Mouse (Mus musculus): ENCODE results near the gene Ift57. TPM values are rescaled to one million over a fixed set of nuclear protein-coding genes. Genes with fewer than 3 reads are reported as not detected.

The Ift57 gene
- polyA plus RNA-seq, 1 experiment from 2014 or later, result 40.8 TPM

GRCm38 (mm10) chr16:49799597-49800561, 100.8 kb downstream of the Ift57 start, which contains the start of gene Cd47:
Gene Cd47, plus strand, starts transcription at chr16:49800533.
- no peak for ATAC-seq
- H3K27ac ChIP-seq, result no peak within 1 kb of the TSS
- H3K27me3 ChIP-seq, result no peaks in the 10 kb centered on the region
- H3K4me3 ChIP-seq (replicated peaks), result no peak within 1 kb of the TSS
- no peak within 1 kb of the TSS for H3K4me2 ChIP-seq (replicated peaks)
- no peaks in the 10 kb centered on the region for H3K9me3 ChIP-seq
- no peaks in the 10 kb centered on the region for H3K36me3 ChIP-seq
- H3K9ac ChIP-seq (replicated peaks), result no peak within 1 kb of the TSS
- WGBS, result 86% methylated on average over 10 of the region's 10 CpGs
- H3K4me1 ChIP-seq (replicated peaks), result peaks cover 14% of the 10 kb centered on the region

GRCm38 (mm10) chr16:49800996-49801395, 102.0 kb downstream of the Ift57 start:
- ATAC-seq, result no peak
- H3K4me1 ChIP-seq (replicated peaks), result peaks cover 14% of the 10 kb centered on the region
- 90% methylated on average over 5 of the region's 5 CpGs for WGBS
- no peak overlapping the region for H3K4me2 ChIP-seq (replicated peaks)
- H3K9ac ChIP-seq (replicated peaks), result no peak overlapping the region
- no peaks in the 10 kb centered on the region for H3K27me3 ChIP-seq
- H3K36me3 ChIP-seq, result no peaks in the 10 kb centered on the region
- H3K27ac ChIP-seq, result no peak overlapping the region
- H3K9me3 ChIP-seq, result no peaks in the 10 kb centered on the region
- no peak overlapping the region for H3K4me3 ChIP-seq (replicated peaks)

GRCm38 (mm10) chr16:49801399-49801798, 102.4 kb downstream of the Ift57 start:
- Histone ChIP-seq H3K9ac (replicated peaks) (no peak overlapping the region), H3K4me2 (replicated peaks) (no peak overlapping the region), H3K4me3 (replicated peaks) (no peak overlapping the region), H3K9me3 (no peaks in the 10 kb centered on the region), H3K4me1 (replicated peaks) (peaks cover 14% of the 10 kb centered on the region), H3K27ac (no peak overlapping the region), H3K36me3 (no peaks in the 10 kb centered on the region), H3K27me3 (no peaks in the 10 kb centered on the region)
- ATAC-seq, result no peak
- 78% methylated on average over 5 of the region's 5 CpGs for WGBS

DNA sequence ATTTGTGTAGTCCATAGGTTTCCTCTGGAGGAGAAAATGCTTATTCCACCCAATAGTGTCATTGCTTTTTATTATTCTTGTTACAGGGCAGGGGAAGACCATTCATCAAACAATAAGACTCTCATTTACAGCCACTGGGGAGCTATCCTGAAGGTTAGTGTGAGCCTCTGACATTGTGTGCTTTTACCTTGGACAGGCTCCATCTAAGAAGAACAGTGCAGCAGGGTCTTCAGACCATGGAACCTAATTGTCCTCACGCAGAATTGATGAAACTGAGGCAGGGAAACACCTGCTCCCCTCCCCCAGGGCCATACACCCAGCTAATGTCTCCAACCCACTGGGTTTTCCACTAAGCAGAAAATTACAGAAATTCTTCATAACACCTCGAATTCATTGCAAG, 104.0 kb downstream of the Ift57 start:
- ATAC-seq, result no peak
- H3K4me1 ChIP-seq (replicated peaks), result peaks cover 14% of the 10 kb centered on the region
- H3K4me3 ChIP-seq (replicated peaks), result no peak overlapping the region
- no peaks in the 10 kb centered on the region for H3K9me3 ChIP-seq
- no peaks in the 10 kb centered on the region for H3K27me3 ChIP-seq
- no peaks in the 10 kb centered on the region for H3K36me3 ChIP-seq
- H3K9ac ChIP-seq (replicated peaks), result no peak overlapping the region
- 50% methylated on average over 2 of the region's 2 CpGs for WGBS
- no peak overlapping the region for H3K27ac ChIP-seq
- no peak overlapping the region for H3K4me2 ChIP-seq (replicated peaks)

- Histone ChIP-seq H3K4me2 (replicated peaks) (peak overlapping the region; percentile 57), H3K4me1 (replicated peaks) (peaks cover 14% of the 10 kb centered on the region), H3K9ac (replicated peaks) (0 out of 2 replicates have a peak overlapping the region, but pooled peaks have one; percentile 26), H3K9me3 (no peaks in the 10 kb centered on the region), H3K4me3 (replicated peaks) (peak overlapping the region; percentile 30), H3K36me3 (no peaks in the 10 kb centered on the region), H3K27ac (peak overlapping the region; percentile 36; the same call in 1 of the 2 replicates), H3K27me3 (no peaks in the 10 kb centered on the region)
- peak; percentile 78 for ATAC-seq
- WGBS, result 2% methylated on average over 12 of the region's 12 CpGs
Observed at GRCm38 (mm10) chr16:49803932-49804461, 105.0 kb downstream of the Ift57 start.

DNA sequence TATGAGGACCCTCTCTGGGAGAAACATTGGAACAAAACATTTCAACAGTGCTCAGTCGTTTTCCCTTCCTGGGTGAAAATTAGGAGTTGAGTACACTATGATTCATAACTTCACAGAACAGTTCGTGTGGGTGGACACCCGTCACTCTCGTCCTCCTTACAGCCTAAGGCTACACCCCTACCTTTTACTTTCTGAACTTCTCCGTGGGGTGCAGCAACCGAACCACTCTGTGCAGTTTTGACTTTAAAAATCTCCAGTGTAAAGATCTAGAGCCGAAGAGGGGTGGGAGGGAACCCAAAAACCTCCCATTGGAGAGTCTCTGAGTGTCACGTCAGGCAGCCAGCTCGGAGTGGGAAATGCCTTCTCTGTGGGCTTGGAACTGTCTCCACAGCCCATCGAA, 107.9 kb downstream of the Ift57 start:
- Histone ChIP-seq H3K36me3 (no peaks in the 10 kb centered on the region), H3K4me2 (replicated peaks) (no peak overlapping the region), H3K9me3 (no peaks in the 10 kb centered on the region), H3K9ac (replicated peaks) (no peak overlapping the region), H3K27me3 (no peaks in the 10 kb centered on the region), H3K4me1 (replicated peaks) (peaks cover 14% of the 10 kb centered on the region), H3K27ac (no peak overlapping the region), H3K4me3 (replicated peaks) (no peak overlapping the region)
- WGBS, result 87% methylated on average over 10 of the region's 10 CpGs
- no peak for ATAC-seq

DNA sequence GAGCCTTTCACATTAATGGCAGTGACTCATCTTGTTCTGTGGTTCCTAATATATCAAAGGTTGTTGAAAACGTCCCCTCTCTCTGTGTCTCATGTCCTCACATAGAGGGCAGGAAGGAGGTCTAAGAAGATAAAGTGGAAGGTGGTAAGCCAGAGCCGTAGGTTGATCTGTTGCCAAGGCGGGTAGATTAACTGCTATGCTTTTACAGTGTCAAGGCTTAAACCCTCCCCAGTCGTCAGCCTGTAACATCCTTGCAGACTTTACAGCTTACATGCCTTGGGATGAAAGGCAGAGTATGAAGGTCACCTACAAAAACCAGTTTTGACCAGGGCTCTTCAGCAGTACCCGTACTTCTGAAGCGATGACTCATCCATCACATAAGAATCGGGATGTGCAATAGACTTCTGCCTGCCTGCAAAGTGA, 108.4 kb downstream of the Ift57 start:
- no peaks in the 10 kb centered on the region for H3K27me3 ChIP-seq
- no peak for ATAC-seq
- WGBS, result 91% methylated on average over 7 of the region's 7 CpGs
- no peaks in the 10 kb centered on the region for H3K36me3 ChIP-seq
- H3K27ac ChIP-seq, result no peak overlapping the region
- H3K4me3 ChIP-seq (replicated peaks), result no peak overlapping the region
- no peak overlapping the region for H3K4me2 ChIP-seq (replicated peaks)
- H3K9ac ChIP-seq (replicated peaks), result no peak overlapping the region
- peaks cover 14% of the 10 kb centered on the region for H3K4me1 ChIP-seq (replicated peaks)
- H3K9me3 ChIP-seq, result no peaks in the 10 kb centered on the region

GRCm38 (mm10) chr16:49807862-49808430, 108.9 kb downstream of the Ift57 start:
- WGBS, result 82% methylated on average over 18 of the region's 18 CpGs
- ATAC-seq, result no peak
- no peaks in the 10 kb centered on the region for H3K27me3 ChIP-seq
- H3K4me1 ChIP-seq (replicated peaks), result peaks cover 13% of the 10 kb centered on the region
- H3K4me2 ChIP-seq (replicated peaks), result no peak overlapping the region
- no peak overlapping the region for H3K27ac ChIP-seq
- no peaks in the 10 kb centered on the region for H3K9me3 ChIP-seq
- no peak overlapping the region for H3K4me3 ChIP-seq (replicated peaks)
- no peak overlapping the region for H3K9ac ChIP-seq (replicated peaks)
- H3K36me3 ChIP-seq, result no peaks in the 10 kb centered on the region

DNA sequence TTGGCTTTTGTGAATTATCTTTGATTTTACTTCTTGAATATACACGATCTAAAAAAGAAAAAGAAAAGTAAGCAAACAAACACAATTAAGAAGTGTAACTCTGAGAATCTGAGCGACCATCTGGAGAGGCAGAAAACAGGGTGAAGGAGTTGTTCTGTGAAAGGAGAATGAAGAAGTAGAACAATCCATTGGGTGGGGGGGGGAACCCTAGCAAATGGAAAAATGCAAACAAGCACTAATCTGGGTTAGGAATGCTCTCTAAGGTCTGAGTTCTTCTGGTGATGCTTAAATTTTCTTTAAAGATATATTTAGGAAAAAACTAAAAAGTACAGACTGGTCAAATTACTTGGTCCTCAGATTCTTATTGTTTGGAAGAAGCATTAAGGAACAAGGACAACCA, 112.9 kb downstream of the Ift57 start:
- H3K4me1 ChIP-seq (replicated peaks), result no peaks in the 10 kb centered on the region
- 91% methylated on average over 2 of the region's 2 CpGs for WGBS
- no peaks in the 10 kb centered on the region for H3K9me3 ChIP-seq
- H3K36me3 ChIP-seq, result no peaks in the 10 kb centered on the region
- no peak overlapping the region for H3K27ac ChIP-seq
- no peak overlapping the region for H3K4me2 ChIP-seq (replicated peaks)
- ATAC-seq, result no peak
- no peak overlapping the region for H3K4me3 ChIP-seq (replicated peaks)
- no peaks in the 10 kb centered on the region for H3K27me3 ChIP-seq
- no peak overlapping the region for H3K9ac ChIP-seq (replicated peaks)

GRCm38 (mm10) chr16:49812821-49813616, 114.0 kb downstream of the Ift57 start:
- Histone ChIP-seq H3K27me3 (no peaks in the 10 kb centered on the region), H3K27ac (no peak overlapping the region), H3K4me1 (replicated peaks) (no peaks in the 10 kb centered on the region), H3K4me2 (replicated peaks) (no peak overlapping the region), H3K9ac (replicated peaks) (no peak overlapping the region), H3K36me3 (no peaks in the 10 kb centered on the region), H3K9me3 (no peaks in the 10 kb centered on the region), H3K4me3 (replicated peaks) (no peak overlapping the region)
- WGBS, result 77% methylated on average over 10 of the region's 10 CpGs
- no peak for ATAC-seq

DNA sequence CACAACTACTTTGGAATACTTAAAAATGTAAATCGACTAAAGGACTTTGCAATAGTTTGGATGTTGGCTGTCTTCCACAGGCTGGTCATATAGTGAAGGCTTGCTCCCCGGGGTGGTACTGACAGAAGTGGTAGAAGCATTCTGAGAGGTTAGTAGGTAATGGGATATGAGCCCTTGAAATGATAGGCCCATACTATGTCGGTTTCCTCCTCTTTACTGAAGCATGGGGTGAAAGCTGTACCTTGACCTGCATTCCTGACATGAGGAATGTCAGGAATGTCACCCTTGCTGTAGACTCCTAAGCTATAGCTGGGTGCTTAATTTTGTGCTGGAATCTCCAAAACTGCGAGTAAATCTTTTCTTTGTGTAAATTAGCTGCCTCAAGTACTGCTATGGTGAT, 115.4 kb downstream of the Ift57 start:
- Histone ChIP-seq H3K27me3 (no peaks in the 10 kb centered on the region), H3K36me3 (no peaks in the 10 kb centered on the region), H3K27ac (no peak overlapping the region), H3K4me2 (replicated peaks) (no peak overlapping the region), H3K9ac (replicated peaks) (no peak overlapping the region), H3K4me1 (replicated peaks) (no peaks in the 10 kb centered on the region), H3K4me3 (replicated peaks) (no peak overlapping the region), H3K9me3 (no peaks in the 10 kb centered on the region)
- no peak for ATAC-seq
- WGBS, result 82% methylated on average over 4 of the region's 4 CpGs

Data from midbrain, embryonic 13.5 days (tissue).